Mouse (Mus musculus): ENCODE measurements around the gene Ak3.

DNA sequence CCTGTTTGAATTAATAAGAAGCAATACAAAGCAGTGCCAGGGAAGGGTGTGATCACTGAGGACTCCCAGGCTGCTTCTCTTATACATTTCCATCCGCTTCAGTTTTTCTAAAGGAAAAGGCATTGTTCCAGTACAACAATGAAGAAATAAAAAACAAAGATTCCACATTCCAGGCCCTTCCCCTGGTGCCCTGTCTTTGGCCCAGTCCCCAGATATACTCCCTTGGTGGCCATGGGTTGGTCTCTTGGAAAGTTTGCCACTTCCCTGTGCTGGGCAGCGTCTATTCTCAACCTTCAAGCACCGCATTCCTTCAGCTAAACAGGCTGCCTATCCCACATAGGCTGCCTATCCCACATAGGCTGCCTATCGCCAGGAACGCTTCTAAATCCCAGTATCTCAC lies 10.7 kb downstream of the Ak3 start:
- TF ChIP-seq CHD2 (IDR thresholded peaks at IDR 0.05; ENCODE audit: low read depth, low read length) (no peak), ZC3H11A (IDR thresholded peaks at IDR 0.05; ENCODE audit: borderline replicate concordance, low read depth, low read length) (no peak), ZNF384 (IDR thresholded peaks at IDR 0.05; ENCODE audit: low read depth, low read length) (no peak), MAFK (IDR thresholded peaks at IDR 0.05; ENCODE audit: insufficient read depth, low read depth, low read length) (no peak), HCFC1 (IDR thresholded peaks at IDR 0.05; ENCODE audit: borderline replicate concordance, insufficient read depth, low read length) (no peak)

Data from ES-E14 (cell line).